Mouse (Mus musculus) heart, postnatal 14 days (tissue): ENCODE data around the gene Mrpl36. TPM values are rescaled to one million over a fixed set of nuclear protein-coding genes. Genes with fewer than 3 reads are reported as not detected.

Experiments used
- DNase-seq, 2 experiments: peaks; one replicate each; pipeline ENCODE4 v3.0.0; 2021 to 2022
- intact Hi-C: fragments of 180-260 bp; cut with DNase I; formaldehyde crosslinking; loops from one replicate; pipeline ENCODE4 v1.15.1; 2025
- total RNA-seq, 2 experiments: library from RNA; stranded (reverse); gene quantifications; 2 replicates each; pipeline ENCODE4 v1.2.3; 2021

Mrpl36 gene
- total RNA-seq, 2 experiments from 2014 or later: 41.8 to 42.8 TPM

GRCm38 (mm10) chr13:73345102-73345890, 17.0 kb downstream of the Mrpl36 start:
- intact Hi-C loops: loop anchor here (5.0 to 10.0 kb wide), 2 partner anchors 88 to 180 kb away; no protein-coding TSS in a partner anchor
- DNase-seq: no peak

GRCm38 (mm10) chr13:73346131-73346530, 17.8 kb downstream of the Mrpl36 start:
- intact Hi-C loops: loop anchor here (5.0 to 10.0 kb wide), 2 partner anchors 89 to 181 kb away; no protein-coding TSS in a partner anchor
- peak in 1 of 2 experiments; percentile 15 for DNase-seq

GRCm38 (mm10) chr13:73346743-73347142, 18.4 kb downstream of the Mrpl36 start:
- peak in 1 of 2 experiments; percentile 22 for DNase-seq
- intact Hi-C loops: loop anchor here (5.0 to 10.0 kb wide), 2 partner anchors 89 to 182 kb away; no protein-coding TSS in a partner anchor

- intact Hi-C loops: loop anchor here (5.0 to 10.0 kb wide), 2 partner anchors 90 to 182 kb away; no protein-coding TSS in a partner anchor
- DNase-seq: no peak
Measured at GRCm38 (mm10) chr13:73347171-73347570, 18.9 kb downstream of the Mrpl36 start.

GRCm38 (mm10) chr13:73347922-73348650, 19.8 kb downstream of the Mrpl36 start:
- intact Hi-C loops: loop anchor here (5.0 to 10.0 kb wide), 2 partner anchors 91 to 183 kb away; no protein-coding TSS in a partner anchor
- no peak for DNase-seq

GRCm38 (mm10) chr13:73350741-73351140, 22.4 kb downstream of the Mrpl36 start:
- DNase-seq: no peak
- intact Hi-C loops: loop anchor here (5.0 to 10.0 kb wide), 2 partner anchors 38 to 266 kb away; no protein-coding TSS in a partner anchor

GRCm38 (mm10) chr13:73351910-73352309, 23.6 kb downstream of the Mrpl36 start:
- DNase-seq: no peak
- intact Hi-C loops: loop anchor here (5.0 to 10.0 kb wide), 2 partner anchors 40 to 267 kb away; no protein-coding TSS in a partner anchor

- DNase-seq: no peak
- intact Hi-C loops: loop anchor here (5.0 to 10.0 kb wide), 2 partner anchors 40 to 268 kb away; no protein-coding TSS in a partner anchor
Measured at GRCm38 (mm10) chr13:73352491-73352890, 24.2 kb downstream of the Mrpl36 start.

- intact Hi-C loops: loop anchor here (10.0 kb wide), 1 partner anchor 272 kb away; no protein-coding TSS in a partner anchor
- no peak for DNase-seq
Measured at GRCm38 (mm10) chr13:73357106-73357505, 28.8 kb downstream of the Mrpl36 start.

GRCm38 (mm10) chr13:73373367-73373766, 45.1 kb downstream of the Mrpl36 start:
- intact Hi-C loops: no loop called here

GRCm38 (mm10) chr13:73374612-73375011, 46.3 kb downstream of the Mrpl36 start:
- intact Hi-C loops: no loop called here
- no peak for DNase-seq

More at GRCm38 (mm10) chr13:73373367-73373766, 45.1 kb downstream of the Mrpl36 start:
- no peak for DNase-seq

GRCm38 (mm10) chr13:73377637-73378036, 49.3 kb downstream of the Mrpl36 start:
- intact Hi-C loops: no loop called here
- no peak for DNase-seq

Other genes with a start within 250 kb of the Mrpl36 start
- gene Irx4, start 68.0 kb upstream of the Mrpl36 start, total RNA-seq: 10 to 100 TPM; 24.5 to 27.7 TPM
- gene Ndufs6, start within 50 bp of the Mrpl36 start, total RNA-seq: 1,000 to 10,000 TPM; 1,008 to 1,014 TPM
- gene Lpcat1, start 138.7 kb downstream of the Mrpl36 start, total RNA-seq: 10 to 100 TPM in 1 of 2 experiments, 1 to 10 TPM in 1; 8.0 to 10.6 TPM
- not detected for gene Slc6a3, start 208.2 kb downstream of the Mrpl36 start, total RNA-seq